Mouse (Mus musculus) retina, embryonic 14.5 days (tissue): Measurements from ENCODE around the gene Dnah6.

Experiments
- DNase-seq: peaks from one replicate; pipeline ENCODE4 v3.0.0-alpha.2; 2015; ENCODE audit warnings: low spot score

Gene Dnah6

DNA sequence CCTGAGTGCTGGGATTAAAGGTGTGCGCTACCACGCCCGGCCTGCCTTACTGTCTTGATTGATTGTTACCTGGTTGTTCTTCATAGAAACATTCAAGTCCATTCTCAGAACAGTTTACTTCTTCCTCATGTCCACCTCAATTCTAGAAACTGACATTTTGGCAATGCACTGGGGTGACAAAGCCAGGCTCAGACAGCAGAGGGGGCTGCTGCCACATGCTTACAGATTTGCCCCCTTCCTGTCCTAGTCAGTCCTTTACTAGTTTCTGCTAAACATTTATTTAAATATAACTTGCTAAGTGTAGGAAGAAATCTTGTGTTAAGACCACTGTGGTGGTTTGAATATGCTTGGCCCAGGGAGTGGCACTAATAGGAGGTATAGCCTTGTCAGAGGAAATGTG is 192.6 kb downstream of the Dnah6 start:
- no peak for DNase-seq

DNA sequence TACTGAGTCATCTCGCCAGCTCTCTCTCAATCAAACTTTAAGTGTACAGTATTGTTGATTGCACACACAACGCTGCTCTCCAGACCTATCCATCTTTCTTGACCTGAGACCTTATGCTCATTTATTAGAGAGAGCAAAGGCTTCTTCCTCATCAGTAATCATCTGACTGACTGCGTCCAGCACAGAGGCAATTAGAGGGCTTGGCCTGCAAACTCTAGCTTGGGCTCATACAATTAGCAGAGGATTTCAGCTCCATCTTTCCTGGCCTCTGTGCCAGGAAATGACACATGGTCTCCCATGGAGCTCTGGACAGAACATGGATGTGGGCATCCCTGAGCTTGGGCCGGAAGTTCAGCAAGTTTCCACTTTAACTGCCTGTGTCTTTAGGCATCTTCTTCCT is 193.6 kb downstream of the Dnah6 start:
- DNase-seq: peak; percentile 67

DNA sequence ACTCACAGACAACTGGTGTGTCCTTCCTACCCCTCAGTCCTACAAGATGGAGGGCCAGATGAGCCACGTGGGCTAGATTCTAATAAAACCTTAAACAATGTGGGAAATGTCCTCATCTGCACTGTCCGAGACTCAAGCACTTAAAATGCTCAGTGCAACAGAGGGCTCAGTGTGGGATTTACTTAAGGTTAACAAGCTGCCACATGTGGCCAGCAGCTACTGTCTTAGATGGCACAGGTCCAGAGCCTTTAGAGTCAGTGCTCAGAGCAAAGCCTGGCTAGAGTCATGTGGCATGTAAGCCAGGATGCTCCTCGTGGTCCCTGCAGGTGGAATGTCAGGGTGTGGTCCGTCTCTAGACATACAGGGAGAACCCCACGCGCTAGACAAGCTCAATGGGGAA is 194.6 kb downstream of the Dnah6 start:
- no peak for DNase-seq

DNA sequence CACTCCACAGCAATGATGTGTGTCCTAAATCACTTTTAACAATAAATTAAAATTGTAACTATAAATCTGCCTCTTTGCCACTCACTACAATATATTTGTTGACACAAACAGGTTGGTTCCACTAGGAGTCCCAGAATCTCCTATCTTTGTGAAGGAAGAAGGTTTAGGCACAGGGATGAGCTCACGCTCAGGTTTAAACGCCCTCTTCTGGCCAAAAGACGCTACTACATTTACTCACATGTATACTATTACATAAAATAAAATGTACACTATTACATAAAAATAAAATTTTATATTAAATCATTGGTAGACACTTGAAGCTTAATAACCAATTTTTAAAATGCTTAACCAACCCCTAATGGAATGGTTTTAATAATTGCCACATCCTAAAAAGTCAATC is 201.4 kb downstream of the Dnah6 start:
- DNase-seq: peak; percentile 57

DNA sequence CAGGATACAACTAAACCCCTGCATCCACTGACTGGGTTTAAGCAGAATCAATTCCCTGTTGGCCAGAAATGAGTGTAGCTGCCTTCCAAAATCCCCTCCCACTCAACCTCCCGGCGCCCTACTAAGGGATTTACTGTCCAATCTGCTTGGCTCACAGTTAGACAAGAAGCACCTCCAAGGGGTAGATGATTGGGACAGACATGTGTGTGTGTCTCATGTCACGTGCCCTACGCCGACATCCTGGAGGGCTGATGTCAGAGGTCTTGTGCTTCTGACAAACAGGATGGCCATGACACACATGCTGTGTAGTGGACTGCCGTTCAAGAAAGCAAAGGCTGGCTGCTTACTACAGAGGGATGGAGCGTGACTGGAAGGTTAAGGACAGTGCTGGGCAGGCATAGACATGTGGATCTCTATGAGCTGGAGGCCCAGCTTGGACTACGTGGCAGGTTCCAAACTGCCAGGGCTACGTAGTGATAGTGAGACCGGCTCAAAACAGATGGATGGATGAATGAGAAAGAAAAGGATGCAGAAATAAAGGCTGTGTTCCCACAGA is 202.6 kb downstream of the Dnah6 start:
- no peak for DNase-seq

DNA sequence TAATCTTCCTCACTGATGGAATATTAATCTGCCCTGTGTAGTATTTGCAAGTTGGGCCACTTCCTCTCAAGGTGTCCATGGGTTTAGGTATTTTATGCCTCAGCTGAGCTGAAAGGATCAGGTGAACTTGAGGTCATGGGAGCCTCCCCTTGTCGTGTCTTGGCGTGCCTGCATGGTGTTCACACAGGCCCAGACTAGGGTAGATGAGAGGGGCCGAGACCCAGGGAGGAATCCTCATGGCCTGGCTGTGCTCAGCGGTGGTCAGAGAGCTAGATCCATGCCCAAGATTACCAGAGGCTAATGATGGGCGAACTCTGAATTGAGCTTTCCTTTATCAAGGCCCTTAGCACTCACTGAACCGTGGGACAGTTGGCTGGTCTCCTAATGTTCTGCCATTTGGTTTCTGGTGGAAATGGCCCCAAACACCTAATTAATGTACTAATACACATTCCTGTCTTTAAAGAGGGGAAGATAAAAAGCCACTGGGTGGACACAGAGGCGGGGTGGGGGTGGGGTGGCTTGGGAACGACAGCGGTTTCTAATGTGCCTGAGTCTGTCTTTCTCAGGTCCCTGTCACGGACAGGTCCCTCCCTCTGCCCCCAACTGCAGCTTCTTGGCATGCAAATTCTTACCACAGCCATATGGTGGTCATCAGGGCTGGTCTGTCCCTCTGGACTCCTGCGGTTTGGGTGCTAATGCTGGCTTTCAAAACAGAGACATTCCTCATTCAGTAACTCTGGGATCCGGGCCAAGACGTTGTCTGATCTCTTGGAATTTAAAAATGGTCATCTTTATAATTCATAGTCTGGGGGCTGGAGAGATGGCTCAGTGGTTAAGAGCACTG is 206.9 kb downstream of the Dnah6 start:
- peak; percentile 12 for DNase-seq

DNA sequence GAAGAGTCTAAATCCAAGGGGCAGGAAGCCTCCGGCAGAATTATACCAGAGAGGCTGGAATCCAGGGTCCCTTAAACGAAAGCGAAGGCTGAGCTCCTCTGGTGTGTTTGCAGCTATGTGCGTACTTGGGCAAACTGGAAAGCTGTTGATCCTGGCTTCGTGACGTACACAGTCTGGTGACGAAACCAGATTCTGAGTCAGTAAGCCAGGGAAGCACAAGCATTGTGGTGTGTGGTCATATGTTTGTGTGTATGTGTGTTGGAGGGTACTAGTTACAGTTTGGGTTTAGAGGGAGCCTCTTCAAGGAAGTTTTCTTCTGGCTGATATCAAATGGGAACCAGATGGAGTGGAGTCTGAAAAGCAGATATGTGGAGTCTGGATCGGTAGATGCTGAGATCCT is 208.5 kb downstream of the Dnah6 start:
- no peak for DNase-seq

DNA sequence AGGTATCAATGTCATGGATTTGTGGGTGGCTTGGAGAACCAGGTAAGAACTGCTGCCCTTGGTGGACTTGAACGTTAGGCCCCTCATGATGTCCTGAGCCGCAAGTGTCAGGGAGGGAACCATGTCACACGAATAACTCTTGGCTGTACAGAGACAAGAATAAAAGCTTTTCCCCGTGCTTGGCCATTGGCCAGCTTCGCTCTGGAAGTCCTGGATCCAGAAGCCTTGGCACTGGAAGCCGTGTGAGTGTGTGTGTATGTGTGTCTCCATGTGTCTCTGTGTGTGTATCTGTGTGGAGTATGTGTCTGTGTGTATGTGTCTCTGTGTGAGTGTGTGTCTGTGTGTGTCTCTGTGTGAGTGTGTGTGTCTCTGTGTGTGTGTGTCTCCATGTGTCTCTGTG is 209.6 kb downstream of the Dnah6 start:
- no peak for DNase-seq

DNA sequence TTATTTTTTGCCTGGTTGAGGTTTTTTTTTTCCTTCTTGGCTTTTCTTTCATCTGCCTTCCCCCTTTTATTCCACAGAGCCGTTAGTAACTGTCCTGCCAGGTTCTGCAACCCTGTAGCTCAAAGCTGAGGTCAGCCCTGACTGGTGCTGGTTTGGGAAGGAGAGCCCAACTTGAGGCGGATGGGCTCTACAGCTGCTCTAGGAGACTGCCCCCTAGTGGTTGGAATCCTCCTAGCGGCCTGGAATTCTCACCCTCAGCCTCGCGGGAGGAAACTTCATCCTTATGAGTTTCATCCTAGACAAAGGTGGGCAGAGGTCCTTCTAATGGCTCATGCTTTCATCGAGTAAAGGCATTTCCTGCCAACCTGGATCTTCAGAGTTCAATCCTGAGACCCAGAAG is 211.4 kb downstream of the Dnah6 start:
- peak; percentile 54 for DNase-seq

DNA sequence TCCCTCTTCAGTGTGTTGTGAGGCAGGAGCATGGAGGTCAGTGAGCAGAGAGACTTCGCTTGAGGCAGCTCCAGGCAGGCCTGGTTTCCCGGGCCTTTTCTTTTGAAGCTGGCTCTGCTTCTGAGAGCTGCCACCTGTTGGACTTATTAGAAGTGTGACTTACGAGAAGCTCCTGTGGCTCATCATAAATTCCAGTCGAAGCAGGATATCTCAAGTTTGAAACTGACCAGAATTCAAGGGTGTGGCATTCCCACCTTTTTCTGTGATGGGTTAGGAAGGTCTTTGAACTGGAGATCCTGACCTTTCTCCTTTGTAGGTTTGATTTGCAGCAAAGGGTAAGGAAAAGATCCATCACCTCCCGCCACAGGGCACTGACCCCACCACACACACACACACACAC is 217.8 kb downstream of the Dnah6 start:
- DNase-seq: no peak

DNA sequence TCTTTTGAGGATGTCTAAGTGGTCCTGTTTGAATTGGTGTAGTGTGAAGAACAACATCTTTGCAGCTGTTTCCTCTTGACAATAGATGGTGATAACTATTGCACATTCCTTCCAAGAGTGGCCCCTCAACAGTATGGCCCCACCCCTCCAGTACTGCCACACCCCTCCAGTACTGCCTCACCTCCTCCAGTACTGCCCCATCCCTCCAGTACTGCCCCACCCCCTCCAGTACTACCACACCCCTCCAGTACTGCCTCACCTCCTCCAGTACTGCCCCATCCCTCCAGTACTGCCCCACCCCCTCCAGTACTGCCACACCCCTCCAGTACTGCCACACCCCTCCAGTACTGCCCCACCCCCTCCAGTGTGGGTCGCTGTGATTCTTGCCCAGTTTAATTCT is 219.1 kb downstream of the Dnah6 start:
- no peak for DNase-seq

DNA sequence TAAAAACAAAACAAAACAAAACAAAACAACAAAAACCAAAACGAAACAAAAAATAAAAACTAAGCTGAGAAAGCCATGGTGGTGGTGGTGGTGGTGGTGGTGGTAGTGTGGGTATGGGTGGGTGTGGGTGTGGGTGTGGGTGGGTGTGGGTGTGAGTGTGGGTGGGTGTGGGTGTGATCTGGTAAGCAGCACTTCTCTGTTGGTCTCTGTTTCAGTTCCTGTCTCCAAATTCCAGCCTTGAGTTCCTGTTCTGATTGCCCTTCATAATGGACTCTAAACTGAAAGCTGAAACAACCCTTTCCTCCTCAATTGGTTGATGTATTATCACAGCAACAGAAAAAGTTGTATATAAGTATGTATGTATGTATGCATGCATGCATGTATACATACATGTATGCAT is 222.6 kb downstream of the Dnah6 start:
- no peak for DNase-seq

DNA sequence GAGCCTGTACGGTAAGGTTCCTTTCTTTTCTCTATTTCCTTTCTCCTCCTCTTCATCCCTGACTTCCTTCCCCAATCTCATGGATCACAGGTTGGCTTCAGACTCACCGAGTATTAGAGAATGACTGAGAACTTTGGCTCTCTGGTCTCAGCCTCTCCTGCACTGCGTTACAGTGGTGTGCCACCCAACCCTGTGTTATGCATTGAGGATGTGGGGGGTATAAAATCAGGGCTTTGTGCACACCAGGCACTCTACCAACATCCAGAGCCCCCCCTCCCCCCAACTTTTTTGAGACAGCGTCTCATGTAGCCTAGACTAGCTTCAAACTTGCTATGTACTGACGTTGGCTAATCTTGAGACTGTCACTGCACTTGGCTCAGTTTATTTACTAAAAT is 227.8 kb downstream of the Dnah6 start:
- no peak for DNase-seq

DNA sequence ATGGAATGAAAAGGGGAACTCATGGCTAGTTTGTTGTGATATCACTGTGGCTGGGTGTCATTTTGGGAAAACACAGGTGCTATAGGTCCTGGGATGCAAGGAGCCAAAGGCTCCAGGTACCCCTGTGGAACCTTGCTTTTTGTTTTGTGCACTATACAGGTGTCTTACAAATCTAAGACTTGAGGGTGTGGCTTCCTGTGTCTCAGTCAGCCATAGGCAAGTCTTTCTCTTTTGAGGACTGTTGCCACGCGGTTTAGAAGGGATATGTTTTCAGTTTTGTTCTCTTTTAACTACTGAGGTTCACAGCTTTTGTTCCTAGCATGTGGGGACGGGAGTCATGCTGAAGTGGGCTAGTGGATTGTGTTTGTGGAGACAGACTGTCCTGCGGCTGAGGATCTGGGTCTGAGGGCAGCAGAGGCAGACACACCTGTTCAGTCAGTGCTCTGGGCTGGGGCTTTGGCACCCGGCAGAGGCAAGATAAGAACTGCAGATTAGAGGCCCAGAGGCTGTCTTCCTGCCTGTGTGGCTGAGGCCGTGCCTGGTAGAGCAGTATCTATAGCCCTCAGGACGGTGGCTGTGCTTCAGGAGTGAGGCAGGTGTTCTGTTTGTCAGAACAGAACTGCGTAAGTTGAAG is 228.3 kb downstream of the Dnah6 start:
- DNase-seq: no peak

DNA sequence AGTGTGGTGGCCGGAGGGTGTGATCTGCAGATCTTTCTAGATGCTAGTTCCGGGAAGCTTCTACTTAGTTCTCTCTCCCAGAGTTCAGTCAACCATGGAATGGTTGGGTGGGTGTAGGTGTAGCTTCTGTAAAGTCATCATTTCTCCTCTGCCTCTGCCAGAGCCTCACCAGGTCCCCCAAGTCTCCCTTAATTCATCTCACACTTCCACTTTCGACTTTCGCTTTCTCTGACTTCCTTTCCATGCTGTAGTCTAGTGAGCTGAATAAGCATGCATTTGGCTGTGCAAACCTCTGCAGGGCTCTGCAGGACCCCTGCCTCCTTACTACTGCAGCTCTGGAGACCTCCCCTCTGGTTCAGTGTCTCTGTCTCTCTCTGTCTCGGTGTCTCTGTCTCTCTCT is 231.2 kb downstream of the Dnah6 start:
- no peak for DNase-seq

DNA sequence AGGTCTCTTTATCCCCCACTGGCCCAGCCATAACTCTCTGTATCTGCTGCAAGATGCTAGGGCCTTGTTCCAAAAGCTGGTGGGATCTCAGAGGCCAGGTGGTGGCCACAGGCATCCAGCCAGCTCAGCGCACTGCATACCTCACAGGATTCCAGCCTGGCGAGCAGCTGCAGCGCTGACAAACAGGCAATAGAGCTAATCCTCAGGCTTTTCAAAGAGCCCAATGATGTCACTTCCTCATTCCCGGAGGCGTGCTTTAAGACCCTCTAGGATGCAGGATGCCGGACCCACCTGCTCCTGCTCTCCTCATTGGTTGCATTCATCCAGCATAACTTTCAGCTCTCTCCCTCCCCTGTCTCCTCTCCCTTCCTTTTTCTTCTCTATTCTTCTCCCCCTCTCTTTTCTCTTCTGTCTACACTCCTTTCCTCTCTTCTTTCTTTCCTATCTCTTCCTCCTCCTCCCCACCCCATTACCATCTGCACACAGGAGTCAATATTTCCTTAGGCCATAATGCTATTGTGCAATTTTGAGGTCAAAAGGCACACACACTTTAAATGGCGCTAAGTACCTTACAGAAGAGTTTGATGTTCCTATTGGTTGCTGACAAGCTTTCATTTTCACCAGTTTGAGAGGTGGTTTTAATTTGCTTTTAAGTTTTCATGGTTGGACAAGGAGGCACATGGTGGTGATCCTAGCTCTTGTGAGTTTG is 232.3 kb downstream of the Dnah6 start:
- DNase-seq: peak; percentile 33

DNA sequence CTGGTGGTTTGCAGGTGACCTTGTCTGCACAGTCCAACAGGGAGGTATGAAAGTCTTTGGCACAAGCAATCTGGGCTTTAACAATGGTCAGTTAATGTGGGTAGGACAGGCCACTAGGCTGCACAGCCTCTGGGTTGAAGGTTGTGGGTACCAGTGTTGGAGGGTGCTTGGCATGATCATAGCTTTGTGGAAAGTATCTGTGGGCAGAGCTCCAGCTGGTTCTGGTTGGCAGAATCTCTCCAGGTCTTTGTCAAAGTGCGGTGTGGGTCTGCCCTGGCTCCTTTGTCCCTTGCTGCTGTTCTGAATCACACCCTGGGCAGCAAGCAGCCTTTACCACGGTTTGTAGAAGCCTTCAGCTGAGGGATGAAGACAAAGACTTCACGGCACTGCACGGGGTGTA is 238.9 kb downstream of the Dnah6 start:
- no peak for DNase-seq

DNA sequence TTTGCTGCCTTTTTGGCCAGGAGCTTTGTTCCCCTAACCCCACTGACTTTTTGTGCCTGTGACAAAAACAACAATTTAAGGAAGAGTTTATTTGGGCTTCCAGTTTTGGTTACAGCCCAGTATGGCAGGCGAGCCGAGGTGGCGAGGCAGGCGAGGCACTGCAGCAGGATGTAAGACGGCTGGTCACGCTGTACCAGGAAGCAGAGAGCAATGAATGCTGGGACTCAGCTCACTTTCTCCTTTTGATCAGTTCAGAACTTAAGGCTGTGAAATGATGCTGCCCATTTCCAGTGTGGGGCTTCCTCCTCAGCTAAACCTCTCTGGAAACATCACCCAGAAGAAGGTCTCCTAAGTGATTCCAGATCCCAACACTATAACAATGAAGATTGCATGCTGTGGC is 239.6 kb downstream of the Dnah6 start:
- DNase-seq: no peak

DNA sequence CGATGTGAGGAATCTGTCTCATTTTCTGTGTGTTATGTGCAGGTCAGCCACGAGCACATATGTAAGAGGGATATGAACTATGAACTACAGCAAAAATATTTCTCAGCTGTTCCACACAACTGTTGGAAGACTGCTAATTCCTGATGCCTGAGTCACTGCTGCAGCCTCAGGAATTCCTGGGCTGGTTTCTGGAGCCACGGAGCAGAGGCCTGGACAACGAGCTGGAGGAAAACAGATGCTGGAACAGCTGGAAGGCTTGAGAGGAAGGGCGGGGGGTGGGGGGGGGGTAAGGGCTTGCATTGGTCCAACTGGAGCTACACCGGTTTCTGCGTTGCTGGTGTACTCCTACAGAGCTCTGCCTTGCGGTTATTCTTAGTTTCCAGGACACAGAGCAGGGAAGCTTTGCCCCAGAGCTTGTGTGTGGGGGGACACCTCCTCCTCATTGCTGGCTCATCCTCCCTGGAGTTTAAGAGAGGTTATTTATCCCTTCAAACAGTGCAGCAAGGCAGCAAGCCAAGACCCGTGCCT is 240.3 kb downstream of the Dnah6 start:
- DNase-seq: no peak

DNA sequence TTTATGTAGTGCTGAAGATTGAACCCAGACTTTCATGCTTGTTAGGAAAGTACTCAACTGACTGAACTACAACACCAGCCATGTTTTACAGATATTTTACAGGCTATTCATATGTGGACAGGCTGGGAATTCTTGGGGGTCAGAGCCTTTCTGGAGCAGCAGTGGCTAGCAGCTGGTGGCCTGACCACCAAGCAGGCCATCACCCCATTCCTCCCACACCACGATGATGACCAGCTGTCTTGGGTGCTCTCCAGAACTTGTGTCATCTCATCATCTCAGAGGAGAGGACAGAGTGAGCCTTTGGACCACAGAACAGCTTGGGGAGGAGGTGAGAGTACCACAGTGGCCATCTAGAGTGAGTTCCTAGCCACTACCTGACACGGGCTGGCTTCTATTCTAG is 244.6 kb downstream of the Dnah6 start:
- no peak for DNase-seq

DNA sequence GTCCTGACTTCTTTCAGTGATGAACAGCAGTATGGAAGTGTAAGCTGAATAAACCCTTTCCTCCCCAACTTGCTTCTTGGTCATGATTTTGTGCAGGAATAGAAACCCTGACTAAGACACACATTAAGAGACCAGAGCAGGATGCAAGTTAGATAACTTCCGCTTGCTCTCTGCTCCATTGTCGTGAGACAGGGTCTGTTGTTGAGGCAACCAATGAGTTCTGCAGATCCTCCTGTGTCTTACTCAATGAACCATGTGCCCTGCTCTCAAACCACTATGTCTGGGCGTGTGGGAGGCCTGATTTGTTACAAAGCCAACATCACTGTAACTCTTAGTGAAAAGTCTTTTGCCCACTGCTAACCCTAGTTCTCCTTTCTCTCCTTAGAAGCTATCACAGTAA is 250.4 kb downstream of the Dnah6 start:
- DNase-seq: no peak

DNA sequence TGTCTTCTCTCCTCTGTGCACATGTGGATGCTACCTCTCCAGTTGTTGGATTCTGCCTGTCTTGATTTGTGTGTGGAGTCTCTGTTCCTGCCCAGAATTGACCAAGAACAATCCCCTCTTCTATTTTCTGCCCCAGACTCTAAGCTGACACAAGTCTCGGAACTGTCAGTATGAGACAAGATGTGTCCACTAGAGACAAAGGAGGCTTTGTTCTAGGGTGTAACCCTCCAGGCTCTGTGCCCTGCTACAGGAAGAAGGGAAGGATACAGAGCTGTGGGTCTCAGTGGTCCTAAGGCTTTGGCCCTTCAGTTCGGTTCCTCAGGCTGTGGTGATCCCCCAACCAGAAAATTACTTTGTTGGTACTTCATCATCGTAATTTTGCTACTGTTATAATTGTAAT is 251.7 kb downstream of the Dnah6 start:
- no peak for DNase-seq
